Mouse (Mus musculus) monocyte, adult 2 months (primary cell): ENCODE measurements around the gene Trappc13.
"Not testable (repeated sequence)": the region's sequence is repeated elsewhere in the genome, so short reads cannot be mapped to it uniquely, and the experiment has no call there.

ENCODE experiments used
- DNase-seq, 2 experiments: peaks; one replicate each; pipeline ENCODE4 v3.0.0; 2022; ENCODE audit warnings: low spot score in 2 of 2, low read depth in 1 of 2

Trappc13 gene

GRCm38 (mm10) chr13:104177796-104178649 is at the start of gene Trappc13:
Gene Trappc13, minus strand, starts transcription at chr13:104178469.
- no peak for DNase-seq

- DNase-seq, result no peak
Measured at GRCm38 (mm10) chr13:104227478-104227877, 49.2 kb upstream of the Trappc13 start.

- no peak for DNase-seq
Measured at GRCm38 (mm10) chr13:104204313-104204712, 26.0 kb upstream of the Trappc13 start.

DNA sequence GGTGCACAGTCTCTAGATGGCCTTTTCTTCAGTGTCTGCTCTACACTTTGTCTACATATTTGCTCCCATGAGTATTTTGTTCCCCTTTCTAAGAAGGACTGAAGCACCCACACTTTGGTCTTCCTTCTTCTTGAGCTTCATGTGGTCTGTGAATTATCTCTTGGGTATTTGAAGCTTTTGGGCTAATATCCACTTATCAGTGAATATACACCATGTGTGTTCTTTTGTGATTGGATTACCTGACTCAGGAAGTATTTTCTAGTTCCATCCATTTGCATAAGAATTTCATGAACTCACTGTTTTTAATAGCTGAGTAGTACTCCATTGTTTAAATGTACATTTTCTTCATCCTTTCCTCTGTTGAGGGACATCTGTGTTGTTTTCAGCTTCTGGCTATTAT is 17.6 kb upstream of the Trappc13 start:
- DNase-seq, result not testable (repeated sequence)

- no peak for DNase-seq
Measured at GRCm38 (mm10) chr13:104187357-104187756, 9.1 kb upstream of the Trappc13 start.

DNA sequence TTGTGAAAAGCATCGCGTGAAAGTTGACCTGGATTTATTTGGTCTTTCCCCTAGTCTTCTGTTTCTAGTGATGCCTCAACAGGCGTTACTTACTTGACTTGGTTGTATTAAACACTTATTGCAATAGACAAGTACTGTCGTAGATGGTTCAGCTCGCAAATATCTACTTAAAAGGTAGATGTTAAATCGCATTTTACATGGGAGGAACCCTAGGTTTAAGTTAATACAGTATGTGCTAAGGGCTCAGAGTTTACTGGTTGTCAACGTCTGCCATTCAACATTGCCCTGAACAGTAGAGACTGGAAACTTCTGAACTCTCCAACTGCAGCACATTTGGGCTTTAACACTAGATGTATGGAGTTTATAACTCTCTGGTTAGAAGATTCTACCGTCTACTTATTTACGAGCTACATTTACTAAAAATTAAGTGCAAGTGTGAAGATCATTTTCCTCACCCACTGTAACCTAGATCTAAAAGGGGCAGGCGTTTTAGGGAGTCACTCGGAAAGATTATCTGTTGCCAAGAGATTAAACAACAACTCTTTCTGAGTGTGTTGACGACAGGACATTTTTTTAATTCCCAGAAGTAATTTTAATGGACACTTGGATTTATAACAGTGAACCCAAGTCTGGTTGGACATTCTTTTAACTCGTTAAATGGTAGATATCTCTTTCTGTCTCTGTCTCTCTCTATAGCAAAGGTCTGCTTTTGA is 1.1 kb upstream of the Trappc13 start:
- no peak for DNase-seq

DNA sequence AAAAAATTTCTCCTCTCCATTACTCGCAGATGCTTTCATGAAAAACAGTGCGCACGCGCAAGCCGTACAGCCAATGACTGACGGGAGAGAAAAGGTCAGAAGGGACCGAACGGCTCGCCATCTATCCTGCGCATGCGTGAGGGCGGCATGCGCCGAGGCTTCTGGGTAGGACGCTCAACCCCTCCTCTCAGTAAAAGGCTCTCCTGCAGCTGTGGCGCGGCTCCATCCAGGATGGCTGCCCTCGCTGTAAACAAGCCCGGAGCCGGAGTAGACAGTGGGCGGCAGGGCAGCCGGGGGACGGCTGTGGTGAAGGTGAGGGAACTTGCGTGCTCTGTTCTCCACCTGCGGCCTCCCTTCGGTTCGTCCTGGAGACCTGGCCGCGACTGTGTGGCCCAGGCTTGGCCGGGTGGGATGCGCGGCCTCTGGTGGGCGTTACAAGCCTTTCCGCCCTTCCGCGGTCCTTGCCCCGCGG is 417 bp upstream of the Trappc13 start, which contains the start of gene Trim23:
TSS of gene Trim23 (plus strand) at position 148 of the 472 bp plus-strand sequence.
- DNase-seq, result peak; percentile 87

- DNase-seq, result no peak
Measured at GRCm38 (mm10) chr13:104176874-104177273, 1.4 kb downstream of the Trappc13 start.

DNA sequence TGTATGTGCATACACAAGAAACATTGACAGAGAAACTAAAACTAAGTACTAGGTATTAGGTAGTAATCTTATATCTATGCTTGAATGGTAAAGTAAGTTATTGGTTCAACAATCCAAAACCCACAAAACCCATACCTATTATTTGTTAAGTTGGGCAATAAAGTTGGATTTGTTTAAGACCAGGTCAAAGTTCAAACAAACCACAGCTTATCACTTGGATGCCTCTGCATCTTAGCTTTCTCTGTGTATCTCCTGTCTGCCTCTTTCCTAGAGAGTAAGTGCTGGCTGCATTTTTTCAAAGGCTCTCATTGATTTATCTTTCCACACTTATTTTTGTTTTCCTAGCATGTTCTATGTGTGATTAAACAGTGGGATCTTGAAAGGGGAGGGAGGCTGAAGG is 5.8 kb downstream of the Trappc13 start:
- DNase-seq, result no peak

DNA sequence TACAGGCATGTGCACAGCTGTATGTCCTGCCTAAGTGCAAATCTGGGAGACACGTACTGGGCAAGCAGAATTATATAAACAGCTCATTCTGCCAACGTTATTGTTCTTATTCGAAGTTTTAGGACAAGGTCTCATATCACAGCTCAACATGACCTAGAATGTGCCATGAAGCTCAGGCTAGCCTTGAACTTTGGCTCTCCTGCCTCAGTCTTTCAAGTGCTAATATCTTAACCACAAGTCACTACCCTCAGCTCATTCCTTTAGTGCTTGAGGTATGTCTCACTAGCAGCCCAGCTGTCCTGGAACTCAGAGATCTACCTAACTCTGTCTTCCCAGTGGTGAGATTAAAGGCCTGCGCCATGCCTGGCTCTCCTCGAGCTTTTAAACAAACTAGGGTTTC is 6.6 kb downstream of the Trappc13 start:
- DNase-seq, result no peak

GRCm38 (mm10) chr13:104155686-104156085 is 22.6 kb downstream of the Trappc13 start:
- DNase-seq, result no peak

GRCm38 (mm10) chr13:104155106-104155505 is 23.2 kb downstream of the Trappc13 start:
- DNase-seq, result no peak

GRCm38 (mm10) chr13:104154180-104154579 is 24.1 kb downstream of the Trappc13 start:
- no peak for DNase-seq

DNA sequence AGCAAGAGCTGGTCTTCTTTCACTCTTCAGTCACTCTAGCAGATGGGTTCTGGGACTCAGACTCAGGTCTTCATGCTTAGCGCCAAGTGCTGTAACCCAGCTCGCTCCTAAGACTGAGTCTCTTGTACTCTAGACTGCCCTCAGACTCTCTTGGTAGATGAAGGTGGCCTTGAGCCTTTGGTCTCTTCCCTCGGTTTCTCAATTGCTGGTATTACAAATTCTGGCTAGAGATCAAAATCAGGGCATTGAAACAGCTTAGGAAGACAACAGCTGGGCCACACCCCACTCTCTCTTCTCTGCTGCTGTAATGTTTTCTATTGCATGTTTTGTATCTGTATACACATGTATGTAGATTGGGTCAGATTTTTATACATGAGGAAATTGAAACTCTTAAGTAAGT is 32.6 kb downstream of the Trappc13 start:
- DNase-seq, result no peak

GRCm38 (mm10) chr13:104144871-104145270 is 33.4 kb downstream of the Trappc13 start:
- DNase-seq, result no peak

GRCm38 (mm10) chr13:104139369-104140209 is 38.7 kb downstream of the Trappc13 start:
- DNase-seq, result peak; percentile 50 to 68

DNA sequence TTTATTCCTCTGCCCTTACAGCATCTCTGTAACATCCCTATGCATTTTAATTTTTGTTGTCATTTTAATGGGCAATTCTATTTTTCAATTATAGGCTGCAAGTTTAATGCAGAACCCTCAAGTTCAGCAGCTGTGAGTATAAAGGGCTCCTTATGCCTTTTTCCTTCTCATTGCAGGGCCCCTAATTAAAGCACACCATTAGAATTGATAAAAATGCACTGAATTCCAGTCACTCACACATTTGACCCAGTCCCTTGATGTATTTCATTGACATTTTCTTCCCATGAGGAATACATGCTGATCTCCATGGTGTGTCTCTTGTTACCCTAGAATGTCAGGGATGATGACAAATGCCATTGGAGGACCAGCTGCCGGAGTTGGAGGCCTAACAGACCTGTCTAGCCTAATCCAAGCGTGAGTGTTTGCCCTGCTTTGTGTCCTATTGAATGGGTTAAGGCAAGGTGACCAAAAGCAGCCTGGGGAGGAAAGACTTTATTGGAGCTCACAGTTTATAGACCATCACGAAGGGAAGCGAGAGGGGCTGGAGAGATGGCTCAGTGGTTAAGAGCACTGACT is 43.7 kb downstream of the Trappc13 start:
- DNase-seq, result no peak

- no peak for DNase-seq
Measured at GRCm38 (mm10) chr13:104132561-104132960, 45.7 kb downstream of the Trappc13 start.

DNA sequence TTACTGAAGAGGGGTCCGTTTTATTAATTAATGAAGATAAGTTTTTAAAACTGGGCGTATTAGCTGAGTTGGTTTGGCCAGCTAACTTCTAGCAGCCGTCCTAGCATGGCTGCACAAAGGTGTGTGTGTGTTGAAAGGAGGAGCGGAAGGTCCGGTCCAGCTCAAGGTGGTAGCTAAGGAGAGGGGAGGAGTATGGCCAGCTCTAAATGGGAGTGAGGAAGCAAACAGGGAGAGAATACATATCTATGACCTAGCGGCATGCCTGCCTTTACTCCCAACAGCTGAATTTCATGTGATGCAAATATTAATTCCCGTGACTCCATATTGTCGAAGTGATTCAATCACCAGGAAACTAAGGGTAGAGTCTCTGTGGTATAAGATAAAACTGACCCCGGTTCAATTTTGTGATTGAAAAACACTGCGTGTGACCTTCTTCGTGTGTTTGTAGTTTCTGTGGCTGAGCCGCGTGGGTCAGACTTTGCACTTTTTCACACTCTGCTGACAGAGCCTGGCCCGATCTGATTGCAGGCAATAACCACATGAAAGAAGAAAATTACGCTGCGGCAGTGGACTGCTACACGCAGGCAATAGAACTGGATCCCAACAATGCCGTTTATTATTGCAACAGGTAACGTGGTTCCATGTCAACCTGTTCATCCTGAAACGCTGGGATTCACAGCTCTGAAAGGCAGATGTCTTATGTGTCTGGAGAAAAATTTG is 54.4 kb downstream of the Trappc13 start:
- DNase-seq, result no peak
